Mouse (Mus musculus): ENCODE measurements around the gene Sspn.

GRCm38 (mm10) chr6:145973356-145973755, 41.9 kb downstream of the Sspn start:
- TF ChIP-seq USF2 (IDR thresholded peaks at IDR 0.05; ENCODE audit: borderline replicate concordance in 1 of 2, insufficient read depth in 1 of 2, low read depth in 1 of 2, low read length in 2 of 2) = no peak
- TF ChIP-seq CTCF (IDR thresholded peaks at IDR 0.05 in 2 of 3, conservative IDR thresholded peaks at IDR 0.05 in 1 of 3; ENCODE audit: control insufficient read depth in 1 of 3, insufficient read depth in 1 of 3, low read depth in 2 of 3, low read length in 3 of 3, poor library complexity in 1 of 3, severe bottlenecking in 1 of 3) = no peak
- TF ChIP-seq HCFC1 (IDR thresholded peaks at IDR 0.05; ENCODE audit: low read depth, low read length) = no peak
- TF ChIP-seq ELF1 (IDR thresholded peaks at IDR 0.05; ENCODE audit: low read depth, low read length) = no peak

Measured in MEL (cell line).